Mouse (Mus musculus) liver, adult 2 months (tissue): Measurements from ENCODE around the gene Wbp1l. TPM values are rescaled to one million over a fixed set of nuclear protein-coding genes. Genes with fewer than 3 reads are reported as not detected.
A peak's percentile ranks its signal among the peaks of the same experiment; 100 is the strongest.

ENCODE experiments used
- DNase-seq: peaks from one replicate; pipeline ENCODE4 v3.0.0-alpha.2; 2011; ENCODE audit warnings: low read depth, low spot score; ENCODE audit errors: extremely low read depth
- H3K27ac ChIP-seq: fragments of 200-500 bp; replicated peaks from 2 replicates; pipeline ENCODE4 v1.5.1; 2012; ENCODE audit warnings: low read depth, mild to moderate bottlenecking, control low read depth, inconsistent platforms, low read length; ENCODE audit not compliant: insufficient read depth
- H3K27me3 ChIP-seq: fragments of 200-500 bp; 2 replicates; pipeline ENCODE4 v1.6.1; 2012; ENCODE audit warnings: mild to moderate bottlenecking, moderate library complexity, low read length, inconsistent platforms; ENCODE audit not compliant: control insufficient read depth, insufficient read depth
- H3K36me3 ChIP-seq: fragments of 200-500 bp; 2 replicates; pipeline ENCODE4 v1.6.1; 2012; ENCODE audit warnings: low read length, inconsistent platforms; ENCODE audit not compliant: control insufficient read depth, insufficient read depth
- H3K4me1 ChIP-seq: fragments of 200-500 bp; 2 replicates; pipeline ENCODE4 v1.6.1; 2011; ENCODE audit warnings: low read length; ENCODE audit not compliant: control insufficient read depth, insufficient read depth
- H3K4me3 ChIP-seq: fragments of 200-500 bp; 2 replicates; pipeline ENCODE4 v1.5.1; 2011; ENCODE audit warnings: low read depth, mild to moderate bottlenecking, control low read depth, low read length, moderate library complexity; ENCODE audit not compliant: insufficient read depth
- H3K79me2 ChIP-seq: fragments of 200-500 bp; 2 replicates; pipeline ENCODE4 v1.6.1; 2012; ENCODE audit warnings: inconsistent platforms, mild to moderate bottlenecking, low read length, moderate library complexity; ENCODE audit not compliant: control insufficient read depth, insufficient read depth
- H3K9ac ChIP-seq: fragments of 200-500 bp; 2 replicates; pipeline ENCODE4 v1.6.1; 2012; ENCODE audit warnings: low read depth, mild to moderate bottlenecking, control low read depth, inconsistent platforms, low read length
- CTCF ChIP-seq: fragments of 200-500 bp; IDR thresholded peaks from 2 replicates; pipeline ENCODE4 v1.5.1; 2011; ENCODE audit warnings: low read depth, low read length, control low read depth
- POLR2A ChIP-seq: fragments of 200-500 bp; IDR thresholded peaks from 2 replicates; pipeline ENCODE4 v1.6.1; 2011; ENCODE audit warnings: low read length, control low read depth; ENCODE audit not compliant: insufficient read depth; ENCODE audit errors: extremely low read depth
- WGBS: fragments of 180-500 bp; shearing (Covaris S2); methylation state at CpG from one replicate; pipeline ENCODE4 v1.1.7; 2018; 5-methylcytosine and 5-hydroxymethylcytosine counted together
- polyA plus RNA-seq: library from polyadenylated mRNA; depleted of rRNA; stranded (reverse); fragments of >200 nt; gene quantifications from 2 replicates; pipeline ENCODE4 v1.2.3, GENCODE M21; 2012
- total RNA-seq: library from RNA; depleted of rRNA; stranded (reverse); fragments of >200 nt; gene quantifications from 2 replicates; pipeline ENCODE4 v1.2.3, GENCODE M21; 2014

The Wbp1l gene
- total and polyA plus RNA-seq, 2 experiments, result 66.7 to 140 TPM

DNA sequence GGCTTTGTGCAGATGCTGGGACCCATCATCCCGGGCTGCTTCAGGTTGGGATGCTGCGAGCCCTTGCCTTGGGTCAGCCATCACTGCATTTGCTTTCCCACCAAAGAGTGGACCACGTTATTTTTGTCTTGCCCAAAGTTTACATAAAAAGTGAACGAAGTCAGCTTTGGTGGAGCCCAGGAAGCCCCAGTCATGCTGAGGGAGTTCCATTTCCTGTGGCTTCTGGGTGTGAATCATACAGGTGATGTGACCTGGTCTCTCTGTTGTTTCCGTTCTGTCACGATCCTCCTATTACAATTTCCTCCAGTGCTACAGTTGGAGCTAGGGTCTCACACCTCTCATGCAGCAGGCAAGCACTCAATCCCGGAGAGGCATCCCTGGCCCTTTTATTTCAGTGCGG lies 18.5 kb downstream of the Wbp1l start:
- Histone ChIP-seq H3K4me1 (peaks cover 31% of the 10 kb centered on the region), H3K4me3 (no peak overlapping the region), H3K9ac (no peak overlapping the region), H3K27me3 (no peaks in the 10 kb centered on the region), H3K36me3 (peaks cover 21% of the 10 kb centered on the region), H3K27ac (no peak overlapping the region), H3K79me2 (peaks cover 58% of the 10 kb centered on the region)
- no peak for DNase-seq
- 84% methylated on average over 8 of the region's 8 CpGs for WGBS
- TF ChIP-seq POLR2A (no peak), CTCF (no peak)

DNA sequence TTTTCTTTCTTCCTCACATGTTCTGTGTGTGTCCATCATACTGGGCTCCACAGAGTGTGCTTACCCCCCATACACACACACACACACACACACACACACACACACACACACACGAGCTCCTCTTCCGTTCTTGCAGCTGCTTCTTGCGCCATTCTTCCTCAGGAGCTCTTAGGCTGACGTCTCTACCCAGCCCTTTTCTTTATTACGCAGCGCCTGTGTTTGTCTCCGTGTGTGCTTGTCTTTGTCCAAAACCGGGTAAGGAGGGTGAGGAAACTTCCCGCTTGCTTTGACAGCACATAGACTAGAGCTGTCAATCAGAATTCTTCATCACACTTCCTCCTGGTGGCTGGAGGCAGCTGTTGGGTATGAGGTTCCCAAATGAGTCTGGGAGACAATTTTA lies 19.4 kb downstream of the Wbp1l start:
- H3K36me3 ChIP-seq, result peaks cover 13% of the 10 kb centered on the region; the same call in 1 of the 2 replicates
- no peaks in the 10 kb centered on the region for H3K27me3 ChIP-seq
- no peak for DNase-seq
- no peak overlapping the region for H3K4me3 ChIP-seq
- peaks cover 60% of the 10 kb centered on the region for H3K79me2 ChIP-seq
- H3K27ac ChIP-seq, result peak overlapping the region; percentile 9; the same call in 1 of the 2 replicates
- peaks cover 38% of the 10 kb centered on the region for H3K4me1 ChIP-seq
- TF ChIP-seq CTCF (no peak), POLR2A (no peak)
- 33% methylated on average over 9 of the region's 9 CpGs for WGBS
- H3K9ac ChIP-seq, result no peak overlapping the region

DNA sequence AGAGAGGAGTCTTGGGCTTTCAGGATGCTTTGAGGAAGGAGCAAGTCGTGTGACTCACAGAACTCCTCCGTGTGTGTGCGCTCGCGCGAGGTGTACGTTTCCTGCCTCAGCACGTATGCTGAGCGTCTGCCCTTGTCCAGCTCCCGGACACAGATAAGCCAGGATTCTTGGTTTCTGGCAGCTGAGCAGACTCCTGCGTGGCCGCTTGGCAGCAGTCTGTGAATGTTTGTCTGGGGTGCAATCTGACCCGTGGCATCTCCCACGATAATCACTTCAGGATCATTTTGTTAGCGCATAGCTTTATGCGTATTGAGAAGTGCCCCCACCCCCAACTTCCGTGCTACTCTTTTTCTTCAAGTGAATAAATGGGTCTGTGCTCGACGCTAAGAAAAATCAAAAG lies 20.1 kb downstream of the Wbp1l start:
- no peak for TF ChIP-seq CTCF
- no peak for TF ChIP-seq POLR2A

DNA sequence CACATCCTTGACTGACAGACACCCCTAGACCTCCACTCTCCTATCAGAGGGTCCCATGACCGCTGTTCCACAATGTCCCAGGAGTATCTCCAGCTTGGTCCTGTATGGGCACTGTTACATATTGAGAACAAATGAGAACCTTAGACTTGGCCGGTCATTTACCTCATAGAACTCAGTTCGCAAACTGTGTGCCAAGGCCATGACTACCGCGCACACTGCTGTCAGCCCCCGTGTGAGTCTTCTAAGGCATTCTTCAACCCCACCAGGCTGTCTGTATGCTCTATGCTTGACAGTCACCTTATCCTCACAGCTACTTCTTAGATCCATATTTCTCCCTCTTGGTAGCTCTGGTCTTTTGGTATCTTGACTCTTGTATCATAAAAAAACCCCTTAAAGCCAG lies 20.6 kb downstream of the Wbp1l start:
- H3K27ac ChIP-seq, result no peak overlapping the region; the same call in 1 of the 2 replicates
- peaks cover 59% of the 10 kb centered on the region for H3K79me2 ChIP-seq
- WGBS, result 46% methylated on average over 6 of the region's 6 CpGs
- no peaks in the 10 kb centered on the region for H3K27me3 ChIP-seq
- H3K4me1 ChIP-seq, result peaks cover 41% of the 10 kb centered on the region
- TF ChIP-seq CTCF (no peak), POLR2A (no peak)
- H3K9ac ChIP-seq, result no peak overlapping the region
- no peak overlapping the region for H3K4me3 ChIP-seq
- peaks cover 5% of the 10 kb centered on the region; the same call in 1 of the 2 replicates for H3K36me3 ChIP-seq
- DNase-seq, result no peak

More for the DNA sequence above, 20.1 kb downstream of the Wbp1l start:
- no peak overlapping the region for H3K9ac ChIP-seq
- H3K36me3 ChIP-seq, result peaks cover 8% of the 10 kb centered on the region; the same call in 1 of the 2 replicates
- peak overlapping the region; percentile 1 for H3K27ac ChIP-seq
- H3K27me3 ChIP-seq, result no peaks in the 10 kb centered on the region
- 18% methylated on average over 19 of the region's 19 CpGs for whole genome bisulfite sequencing
- H3K4me1 ChIP-seq, result peaks cover 41% of the 10 kb centered on the region
- DNase-seq, result peak; percentile 76
- H3K79me2 ChIP-seq, result peaks cover 63% of the 10 kb centered on the region
- H3K4me3 ChIP-seq, result no peak overlapping the region

DNA sequence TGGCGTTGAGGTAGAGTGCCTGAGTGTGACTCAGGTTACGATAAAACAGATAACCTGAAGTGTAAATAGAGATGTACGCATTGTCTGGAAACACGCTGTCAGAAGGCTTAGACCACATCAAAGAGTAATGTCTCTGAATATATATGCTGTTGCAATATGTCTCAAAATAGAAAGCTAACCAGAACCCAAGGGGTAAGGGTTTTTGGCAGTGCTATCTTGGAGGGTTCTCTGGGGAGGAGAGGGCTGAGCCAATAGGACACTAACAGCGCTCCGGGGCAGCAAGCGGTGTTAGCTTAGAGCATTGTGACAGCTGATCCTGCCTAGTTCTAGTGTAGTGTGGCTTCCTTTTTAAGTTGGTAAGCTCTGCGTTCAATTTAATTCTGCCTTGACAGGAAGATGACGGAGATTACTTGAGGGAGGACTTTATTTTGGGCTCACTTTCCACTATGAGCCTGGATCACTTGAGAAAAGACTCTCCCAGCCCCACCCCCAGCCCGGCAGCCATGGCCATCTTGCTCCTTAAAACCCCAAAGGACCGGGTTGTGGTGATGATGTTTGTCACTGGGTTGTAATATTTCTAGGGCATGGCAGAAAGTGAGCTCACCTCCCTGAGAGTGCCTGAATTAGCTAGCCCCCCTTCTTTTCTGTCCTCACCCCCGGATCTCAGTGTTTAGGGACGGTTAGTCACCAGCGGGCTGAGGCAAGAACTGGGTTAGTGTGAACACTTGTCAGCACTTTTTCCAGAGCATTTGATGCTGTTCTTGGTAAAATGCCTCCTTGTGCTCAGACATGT lies 21.3 kb downstream of the Wbp1l start:
- peaks cover 45% of the 10 kb centered on the region for H3K4me1 ChIP-seq
- no peak overlapping the region for H3K4me3 ChIP-seq
- H3K36me3 ChIP-seq, result peaks cover 3% of the 10 kb centered on the region; the same call in 1 of the 2 replicates
- no peak overlapping the region for H3K27ac ChIP-seq
- no peaks in the 10 kb centered on the region for H3K27me3 ChIP-seq
- peaks cover 61% of the 10 kb centered on the region for H3K79me2 ChIP-seq
- H3K9ac ChIP-seq, result no peak overlapping the region
- no peak for DNase-seq
- WGBS, result 69% methylated on average over 14 of the region's 14 CpGs
- TF ChIP-seq POLR2A (no peak), CTCF (no peak)
